Mouse (Mus musculus) testis, postnatal 10 days (tissue): ENCODE results near the gene Coro2a.
"Not testable (repeated sequence)": the region's sequence is repeated elsewhere in the genome, so short reads cannot be mapped to it uniquely, and the experiment has no call there.

Experiments used
- DNase-seq: peaks from one replicate; pipeline ENCODE4 v3.0.0; 2021; ENCODE audit warnings: low spot score

Gene Coro2a

DNA sequence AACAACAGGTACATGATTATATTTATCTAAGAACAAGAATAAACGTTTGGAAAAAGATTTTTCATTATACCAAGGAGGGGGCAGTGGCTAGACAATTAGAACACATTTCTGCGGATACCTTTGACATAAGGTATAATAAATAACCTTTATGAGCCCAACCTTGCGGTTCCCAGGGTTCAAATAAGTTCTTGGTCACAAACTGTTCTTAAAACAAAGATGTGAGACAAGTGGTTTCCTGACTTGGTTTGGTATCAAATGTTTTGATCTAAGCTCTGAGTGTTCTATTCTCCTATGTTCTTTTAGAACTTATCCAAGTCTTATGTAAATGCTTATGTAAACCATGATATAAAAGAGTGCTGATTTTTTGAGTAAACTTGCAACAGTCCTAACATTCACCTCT lies 17.5 kb downstream of the Coro2a start:
- DNase-seq: not testable (repeated sequence)

DNA sequence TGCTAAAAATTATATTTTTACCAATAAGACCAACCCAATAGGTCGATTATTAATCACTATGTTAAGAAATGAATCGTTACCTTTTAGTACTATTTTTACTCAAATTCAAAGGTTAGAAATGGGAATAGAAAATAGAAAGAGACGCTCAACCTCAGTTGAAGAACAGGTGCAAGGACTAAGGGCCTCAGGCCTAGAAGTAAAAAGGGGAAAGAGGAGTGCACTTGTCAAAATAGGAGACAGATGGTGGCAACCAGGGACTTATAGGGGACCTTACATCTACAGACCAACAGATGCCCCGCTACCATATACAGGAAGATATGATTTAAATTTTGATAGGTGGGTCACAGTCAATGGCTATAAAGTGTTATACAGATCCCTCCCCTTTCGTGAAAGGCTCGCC lies 17.9 kb downstream of the Coro2a start:
- DNase-seq: not testable (repeated sequence)

DNA sequence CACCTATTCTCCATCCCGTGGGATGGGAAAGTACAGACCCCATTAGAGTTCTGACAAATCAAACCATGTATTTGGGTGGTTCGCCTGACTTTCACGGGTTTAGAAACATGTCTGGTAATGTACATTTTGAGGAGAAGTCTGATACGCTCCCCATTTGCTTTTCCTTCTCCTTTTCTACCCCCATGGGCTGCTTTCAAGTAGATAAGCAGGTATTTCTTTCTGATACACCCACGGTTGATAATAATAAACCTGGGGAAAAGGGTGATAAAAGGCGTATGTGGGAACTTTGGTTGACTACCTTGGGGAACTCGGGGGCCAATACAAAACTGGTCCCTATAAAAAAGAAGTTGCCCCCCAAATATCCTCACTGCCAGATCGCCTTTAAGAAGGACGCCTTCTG lies 20.0 kb downstream of the Coro2a start:
- not testable (repeated sequence) for DNase-seq

DNA sequence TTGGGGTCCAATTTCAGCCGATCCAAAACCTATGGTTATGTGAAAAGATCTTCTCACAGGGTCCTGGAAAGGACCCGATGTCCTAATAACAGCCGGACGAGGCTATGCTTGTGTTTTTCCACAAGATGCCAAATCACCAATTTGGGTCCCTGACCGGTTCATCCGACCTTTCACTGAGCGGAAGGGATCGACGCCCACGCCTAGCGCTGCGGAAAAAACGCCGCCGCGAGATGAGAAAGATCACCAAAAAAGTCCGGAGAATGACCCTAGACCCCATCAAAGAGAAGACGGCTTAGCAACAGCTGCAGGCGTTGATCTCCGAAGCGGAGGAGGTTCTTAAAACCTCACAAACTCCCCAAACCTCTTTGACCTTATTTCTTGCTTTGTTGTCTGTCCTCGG lies 20.4 kb downstream of the Coro2a start:
- not testable (repeated sequence) for DNase-seq

DNA sequence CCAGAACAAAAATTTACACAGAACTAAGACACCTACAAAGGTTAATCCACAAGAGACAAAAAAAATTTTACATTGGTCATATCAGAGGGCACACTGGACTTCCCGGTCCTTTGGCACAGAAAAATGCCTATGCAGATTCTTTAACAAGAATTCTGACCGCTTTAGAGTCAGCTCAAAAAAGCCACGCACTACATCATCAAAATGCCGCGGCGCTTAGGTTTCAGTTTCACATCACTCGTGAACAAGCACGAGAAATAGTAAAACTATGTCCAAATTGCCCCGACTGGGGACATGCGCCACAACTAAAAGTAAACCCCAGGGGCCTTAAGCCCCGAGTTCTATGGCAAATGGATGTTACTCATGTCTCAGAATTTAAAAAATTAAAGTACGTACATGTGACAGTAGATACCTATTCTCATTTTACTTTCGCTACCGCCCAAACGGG lies 21.2 kb downstream of the Coro2a start:
- DNase-seq: not testable (repeated sequence)

DNA sequence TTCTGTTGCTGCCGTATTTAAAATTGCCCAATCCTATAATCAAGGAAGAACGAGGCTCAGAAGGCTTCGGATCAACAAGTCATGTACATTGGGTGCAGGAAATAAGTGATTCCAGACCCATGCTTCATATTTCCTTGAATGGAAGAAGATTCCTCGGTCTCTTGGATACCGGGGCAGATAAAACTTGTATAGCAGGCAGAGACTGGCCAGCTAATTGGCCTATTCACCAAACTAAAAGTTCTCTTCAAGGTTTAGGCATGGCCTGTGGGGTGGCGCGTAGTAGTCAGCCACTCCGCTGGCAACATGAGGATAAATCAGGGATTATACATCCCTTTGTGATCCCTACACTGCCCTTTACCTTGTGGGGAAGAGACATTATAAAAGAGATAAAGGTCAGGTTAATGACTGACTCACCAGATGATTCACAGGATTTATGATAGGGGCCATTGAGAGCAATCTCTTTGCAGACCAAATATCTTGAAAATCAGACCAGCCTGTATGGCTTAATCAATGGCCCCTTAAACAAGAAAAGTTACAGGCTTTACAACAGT lies 23.1 kb downstream of the Coro2a start:
- not testable (repeated sequence) for DNase-seq

DNA sequence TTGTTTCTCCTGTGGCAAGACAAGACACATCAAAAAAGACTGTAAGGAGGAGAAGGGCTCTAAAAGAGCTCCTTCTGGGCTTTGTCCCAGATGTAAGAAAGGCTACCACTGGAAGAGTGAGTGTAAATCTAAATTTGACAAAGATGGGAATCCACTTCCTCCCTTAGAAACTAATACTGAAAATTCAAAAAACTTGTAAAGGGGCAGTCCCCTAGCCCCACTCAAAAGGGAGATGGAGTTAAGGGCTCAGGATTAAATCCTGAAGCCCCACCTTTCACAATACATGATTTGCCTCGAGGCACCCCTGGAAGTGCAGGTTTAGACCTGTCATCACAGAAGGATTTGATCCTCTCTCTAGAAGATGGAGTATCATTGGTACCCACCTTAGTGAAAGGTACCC lies 23.8 kb downstream of the Coro2a start:
- no peak for DNase-seq

DNA sequence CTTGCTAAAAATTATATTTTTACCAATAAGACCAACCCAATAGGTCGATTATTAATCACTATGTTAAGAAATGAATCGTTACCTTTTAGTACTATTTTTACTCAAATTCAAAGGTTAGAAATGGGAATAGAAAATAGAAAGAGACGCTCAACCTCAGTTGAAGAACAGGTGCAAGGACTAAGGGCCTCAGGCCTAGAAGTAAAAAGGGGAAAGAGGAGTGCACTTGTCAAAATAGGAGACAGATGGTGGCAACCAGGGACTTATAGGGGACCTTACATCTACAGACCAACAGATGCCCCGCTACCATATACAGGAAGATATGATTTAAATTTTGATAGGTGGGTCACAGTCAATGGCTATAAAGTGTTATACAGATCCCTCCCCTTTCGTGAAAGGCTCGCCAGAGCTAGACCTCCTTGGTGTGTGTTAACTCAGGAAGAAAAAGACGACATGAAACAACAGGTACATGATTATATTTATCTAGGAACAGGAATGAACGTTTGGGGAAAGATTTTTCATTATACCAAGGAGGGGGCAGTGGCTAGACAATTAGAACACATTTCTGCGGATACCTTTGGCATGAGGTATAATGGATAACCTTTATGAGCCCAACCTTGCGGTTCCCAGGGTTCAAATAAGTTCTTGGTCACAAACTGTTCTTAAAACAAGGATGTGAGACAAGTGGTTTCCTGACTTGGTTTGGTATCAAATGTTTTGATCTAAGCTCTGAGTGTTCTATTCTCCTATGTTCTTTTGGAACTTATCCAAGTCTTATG lies 26.3 kb downstream of the Coro2a start:
- not testable (repeated sequence) for DNase-seq

DNA sequence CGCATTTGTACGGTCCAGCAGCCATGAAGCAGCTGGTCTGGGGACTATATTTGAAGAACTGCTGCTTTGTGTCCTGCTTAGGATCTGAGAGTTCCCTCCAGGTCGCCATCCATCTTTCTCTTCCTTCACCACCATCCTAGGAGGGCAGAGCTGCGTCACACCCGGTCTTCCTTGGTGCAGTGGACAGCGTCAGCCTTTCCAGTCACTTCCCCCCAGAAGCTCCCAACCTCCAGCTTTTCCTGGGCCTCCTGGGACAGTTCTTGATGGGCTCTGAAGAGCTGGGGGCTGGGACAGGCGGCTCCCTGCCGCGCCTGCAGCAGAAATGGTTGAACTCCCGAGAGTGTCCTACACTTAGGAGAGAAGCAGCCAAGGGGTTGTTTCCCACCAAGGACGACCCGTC lies 27.2 kb downstream of the Coro2a start:
- peak; percentile 35 for DNase-seq

DNA sequence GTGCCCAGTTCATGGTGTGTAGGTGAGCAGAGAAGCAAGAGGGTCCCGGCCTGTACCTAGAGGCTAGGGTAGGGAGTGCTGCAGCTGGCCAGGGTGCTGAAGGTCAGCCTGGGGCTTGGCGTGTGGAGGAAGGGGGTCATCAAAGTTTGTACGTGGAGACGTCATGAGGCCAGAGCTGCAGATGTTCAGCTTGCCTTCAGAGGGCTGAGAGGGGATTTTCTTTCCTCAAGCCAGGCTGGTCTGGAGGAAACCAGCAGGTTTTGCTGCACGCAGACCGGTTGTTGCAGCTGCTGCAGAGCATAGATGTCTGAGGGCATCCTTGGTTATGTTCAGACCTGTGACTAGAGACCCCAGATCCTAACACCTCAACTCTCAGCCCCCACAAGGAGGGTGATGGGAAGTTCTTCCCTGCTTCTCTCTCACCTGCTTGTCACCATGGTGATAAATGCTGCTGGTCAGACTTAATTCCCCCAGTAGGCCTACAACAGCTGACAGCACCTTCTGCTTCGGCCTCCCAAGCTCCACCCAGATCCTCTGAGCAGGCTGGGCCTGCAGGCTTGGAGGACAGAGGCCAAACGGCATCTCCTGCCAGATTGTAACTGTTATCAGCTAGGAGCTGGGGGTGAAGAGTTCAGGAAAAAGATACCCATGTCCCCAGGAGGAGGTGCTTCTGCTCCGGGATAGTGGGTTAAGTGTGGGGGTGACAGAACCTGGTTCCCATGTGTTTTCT lies 27.8 kb downstream of the Coro2a start:
- peak; percentile 43 for DNase-seq

DNA sequence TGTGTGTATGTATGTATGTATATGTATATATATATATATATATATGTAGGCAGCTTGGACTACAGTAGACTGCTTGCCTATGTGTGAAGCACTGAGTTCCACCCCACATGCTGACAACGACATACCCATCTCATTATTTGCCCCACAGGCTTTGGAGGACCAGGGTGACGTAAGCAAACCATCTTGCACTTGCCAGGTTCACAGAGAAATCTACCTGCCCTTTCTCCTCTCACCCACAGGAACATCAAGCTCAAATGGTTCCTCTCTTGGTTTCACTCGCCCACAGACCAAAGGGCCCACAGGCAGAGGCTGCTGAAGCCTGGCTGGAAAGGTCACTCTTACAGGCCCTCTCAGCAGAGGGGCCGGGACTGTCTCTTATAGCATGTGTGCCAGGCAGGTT lies 29.4 kb downstream of the Coro2a start:
- no peak for DNase-seq

DNA sequence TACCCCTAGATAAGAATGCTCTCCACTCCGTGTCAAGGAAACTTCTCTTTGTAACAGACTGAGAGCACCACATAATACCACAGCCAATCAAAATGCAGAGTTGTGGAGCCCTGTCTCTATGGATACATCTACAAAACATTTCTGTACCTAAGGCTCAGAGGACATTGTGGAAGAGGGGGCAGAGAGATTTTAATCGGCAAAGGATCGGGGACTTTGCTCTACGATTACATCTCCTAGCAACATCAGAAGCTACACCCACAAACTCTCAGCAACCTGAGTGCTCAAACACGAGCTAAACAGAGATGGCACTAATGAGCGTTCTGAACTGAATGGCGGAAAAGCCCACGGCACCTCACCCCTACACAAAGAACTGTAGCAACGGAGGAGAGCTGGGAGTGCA lies 30.3 kb downstream of the Coro2a start:
- no peak for DNase-seq

DNA sequence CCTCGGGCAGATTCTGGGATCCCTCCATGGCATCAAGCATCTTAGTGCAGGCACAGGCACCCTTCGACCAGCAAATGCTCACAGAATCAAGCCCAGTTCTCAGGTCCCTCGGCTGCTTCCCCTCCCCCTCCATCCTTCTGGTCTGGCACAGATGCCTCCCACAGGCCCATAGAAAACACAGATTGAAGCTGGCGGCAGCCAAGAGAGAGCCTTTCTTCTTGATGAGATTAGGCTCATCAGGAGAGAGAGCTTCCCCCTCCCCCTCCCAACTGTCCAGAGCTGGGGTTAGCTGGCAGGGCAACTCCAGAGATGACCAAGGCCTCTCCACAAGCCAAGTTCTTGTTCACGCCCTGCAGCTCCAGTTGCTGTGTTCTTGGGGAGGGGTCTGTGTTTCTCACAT lies 32.3 kb downstream of the Coro2a start:
- peak; percentile 67 for DNase-seq

DNA sequence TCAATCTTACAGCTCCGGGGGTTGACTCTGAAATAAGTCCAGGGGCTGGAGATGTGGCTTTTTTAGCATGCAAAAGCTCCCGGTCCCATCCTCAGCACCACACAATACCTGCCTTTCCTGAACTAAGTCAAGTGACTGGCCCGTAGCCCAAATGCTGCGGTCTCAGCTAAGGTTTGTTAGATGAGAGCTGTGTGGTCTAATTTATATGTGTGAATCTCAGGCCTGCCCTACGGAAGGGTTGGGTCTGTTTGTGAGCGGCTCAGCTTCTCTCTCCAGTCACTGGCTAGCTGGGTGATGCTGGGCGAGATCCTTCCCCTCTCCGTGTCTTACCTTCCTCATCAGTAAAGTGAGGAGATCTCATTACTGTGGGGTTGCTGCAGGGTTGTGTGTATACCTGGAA lies 33.8 kb downstream of the Coro2a start:
- DNase-seq: no peak

DNA sequence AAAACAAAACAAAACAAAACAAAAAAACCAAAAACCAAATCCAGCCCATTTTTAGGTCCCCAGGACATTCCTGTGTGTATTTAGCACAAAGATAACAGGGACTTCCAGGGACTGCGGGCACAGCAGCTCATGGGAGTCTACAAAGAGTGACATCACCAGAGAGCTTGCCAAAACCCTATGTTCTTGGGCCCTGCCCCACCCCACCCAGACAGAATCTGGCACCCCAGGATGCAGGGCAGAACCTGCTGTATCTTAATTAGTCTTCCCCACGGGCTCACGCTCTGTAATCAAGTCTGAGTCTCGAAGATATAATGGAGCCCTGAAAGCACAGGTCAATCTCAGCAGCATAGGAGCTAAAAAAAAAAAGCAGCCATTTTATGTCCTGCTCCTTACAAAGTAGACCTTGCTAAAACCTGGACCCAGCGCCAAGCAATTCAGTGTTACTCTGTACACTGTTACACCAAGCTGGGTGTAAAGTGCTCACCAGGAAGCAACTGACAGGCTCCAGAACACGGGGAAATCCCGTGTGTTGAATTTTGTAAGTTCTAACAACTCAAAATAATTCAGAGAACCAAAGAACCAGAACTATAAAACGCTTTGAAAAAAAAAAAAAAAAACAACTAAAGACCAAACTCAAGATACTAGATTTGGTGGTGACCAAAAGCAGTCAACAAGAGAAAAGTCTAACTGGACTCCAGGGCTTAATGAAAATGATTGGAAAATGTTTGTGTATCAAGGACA lies 34.9 kb downstream of the Coro2a start:
- peak; percentile 38 for DNase-seq

DNA sequence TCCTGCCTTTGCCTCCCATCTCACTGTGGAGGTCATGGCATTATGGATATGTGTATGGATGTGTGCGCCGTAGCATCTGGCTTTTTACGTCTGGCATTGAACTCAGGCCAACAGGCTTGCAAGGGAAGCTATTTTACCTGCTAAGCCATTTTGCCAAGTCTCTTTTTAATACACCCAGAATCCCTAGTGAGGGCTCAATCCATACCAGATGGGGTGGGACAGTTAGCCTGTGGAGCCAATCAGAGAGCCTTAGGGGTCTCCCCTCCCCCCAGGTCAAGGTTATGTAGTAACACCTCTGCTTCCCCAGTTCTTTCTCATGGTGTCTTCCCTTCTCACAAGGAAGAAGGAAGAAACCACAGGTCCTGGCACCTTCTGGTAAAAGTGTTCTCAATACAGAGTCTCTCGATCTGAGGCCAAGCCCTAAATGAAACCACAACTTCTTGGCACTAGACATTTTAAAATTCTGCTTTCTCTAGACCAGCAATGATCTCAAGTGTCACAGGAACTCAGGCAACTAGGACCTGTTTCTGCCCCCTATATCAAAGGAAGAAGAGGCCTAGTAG lies 36.5 kb downstream of the Coro2a start:
- peak; percentile 35 for DNase-seq

DNA sequence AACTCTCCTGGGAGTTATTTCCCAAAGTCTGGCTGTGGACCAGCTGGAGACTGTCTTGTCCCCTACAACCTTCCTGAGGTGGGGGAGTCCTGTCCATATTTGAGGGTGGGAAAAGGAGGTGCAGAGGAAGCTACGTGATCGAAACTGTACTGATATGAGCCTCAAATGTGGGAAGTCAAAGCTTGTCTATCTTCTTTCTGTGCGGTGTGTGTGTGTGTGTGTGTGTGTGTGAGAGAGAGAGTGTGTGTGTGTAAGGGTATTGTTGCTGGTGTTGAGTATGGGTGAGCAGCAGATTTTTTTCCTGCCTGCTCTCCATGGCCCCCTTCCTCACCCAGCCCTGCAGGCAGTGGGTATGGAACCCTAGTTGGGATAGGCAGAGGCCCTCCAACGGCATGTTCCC lies 37.8 kb downstream of the Coro2a start:
- DNase-seq: peak; percentile 30

DNA sequence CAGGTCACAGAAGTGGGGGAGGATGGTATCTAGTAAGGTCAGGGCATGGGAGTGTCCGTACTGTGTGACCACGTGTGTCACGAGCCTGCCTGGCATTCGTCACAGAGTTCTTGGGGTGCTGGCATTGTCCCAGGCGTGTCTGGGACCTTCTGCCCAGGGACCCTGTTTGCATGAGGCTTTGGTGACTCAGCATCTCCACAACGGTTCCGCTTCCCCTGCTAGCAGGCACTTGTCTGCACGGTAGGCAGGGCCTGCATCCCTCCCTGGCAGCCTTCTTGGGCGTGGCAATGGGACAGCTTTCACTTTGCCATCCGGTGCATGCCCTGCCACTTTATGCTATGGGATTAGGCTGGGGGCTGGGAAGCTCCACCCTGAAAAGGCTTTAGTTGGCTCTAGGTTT lies 38.2 kb downstream of the Coro2a start:
- peak; percentile 53 for DNase-seq

DNA sequence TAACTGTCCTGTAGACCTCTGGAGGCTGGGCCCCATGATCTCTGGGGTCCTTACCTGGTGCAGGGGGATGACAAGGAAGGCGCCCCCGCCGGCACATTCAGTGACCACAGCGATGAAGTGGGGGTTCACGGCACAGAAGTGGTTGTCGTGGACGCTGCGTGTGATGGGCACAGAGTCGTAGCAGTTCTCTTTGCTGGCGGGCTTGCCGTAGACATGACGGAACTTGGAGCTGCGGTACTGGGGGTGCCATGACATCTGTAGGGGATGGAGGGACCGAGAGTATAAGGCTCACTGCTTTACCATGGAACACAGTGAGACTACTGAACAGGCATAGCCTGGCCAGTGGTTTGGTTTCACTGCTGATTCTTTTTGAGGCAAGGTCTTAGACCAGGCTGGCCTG lies 39.2 kb downstream of the Coro2a start:
- DNase-seq: peak; percentile 39

DNA sequence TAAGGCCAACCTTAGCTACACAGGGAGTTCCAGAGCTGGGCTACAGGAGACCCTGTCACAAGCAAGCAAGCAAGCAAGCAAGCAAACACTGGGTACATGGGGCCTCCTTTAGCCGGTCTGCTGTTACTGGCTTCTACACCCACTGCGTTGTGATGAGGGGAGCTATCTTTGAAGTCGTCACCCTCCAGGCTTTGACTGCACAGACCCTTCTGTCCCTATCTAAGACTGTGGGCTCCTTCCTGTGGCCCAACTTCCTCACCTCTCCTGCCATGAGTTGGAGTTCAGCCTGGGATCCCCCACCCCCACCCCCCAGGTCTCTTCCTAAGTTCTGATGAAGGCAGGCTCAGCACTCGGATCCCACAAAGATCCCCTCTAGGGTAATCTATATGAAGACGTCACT lies 40.0 kb downstream of the Coro2a start:
- no peak for DNase-seq

DNA sequence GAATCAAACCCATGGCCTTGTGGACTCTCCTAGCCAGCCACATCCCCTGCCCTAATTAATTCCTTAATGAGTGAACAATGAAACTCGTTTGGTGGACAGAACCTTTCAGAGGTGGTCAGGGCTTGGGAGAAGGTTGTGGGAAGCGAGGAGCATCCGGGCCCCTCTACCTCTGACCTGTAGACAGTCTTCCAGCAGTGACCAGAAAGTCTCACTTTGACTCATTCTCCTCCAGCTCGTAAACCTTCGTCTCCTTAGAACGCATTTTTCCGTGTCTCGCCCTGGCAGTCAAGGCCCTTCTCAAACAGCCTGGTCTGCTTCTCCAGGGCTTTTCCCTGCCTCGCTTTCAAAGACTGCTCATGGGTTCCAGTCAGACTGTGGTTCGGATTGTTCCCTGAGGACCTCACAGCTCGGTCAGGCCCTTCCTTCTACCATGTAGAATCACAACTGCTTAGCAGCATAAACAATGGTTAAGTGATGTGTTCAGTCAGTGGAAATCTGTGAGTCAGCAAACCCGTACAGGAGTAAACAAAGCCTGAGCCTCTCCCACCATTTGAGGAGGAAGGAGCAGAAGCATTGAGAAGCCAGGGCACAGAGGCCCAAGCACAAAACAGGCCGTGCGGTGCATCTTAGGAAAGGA lies 41.8 kb downstream of the Coro2a start:
- no peak for DNase-seq
